Mouse (Mus musculus) midbrain, embryonic 15.5 days (tissue): ENCODE measurements at regions not wholly inside any gene's neighbourhood (a gene's known extent, or its start where the extent isn't known, plus 50 kb on each side); places are given as distances from the start of the nearest gene placed in this dataset.
A peak's percentile ranks its signal among the peaks of the same experiment; 100 is the strongest.

Source experiments
- ATAC-seq: fragments of 200-750 bp; cut with Nextera tagmentation; replicated peaks from 2 replicates; pipeline ENCODE4 v1.8.0; 2017; ENCODE audit warnings: moderate TSS enrichment
- H3K27ac ChIP-seq: fragments of 300-500 bp; sonication (generic); 2 replicates; pipeline ENCODE4 v1.5.1; 2015; ENCODE audit warnings: mild to moderate bottlenecking, inconsistent platforms
- H3K27me3 ChIP-seq: fragments of 300-500 bp; sonication (generic); replicated peaks from 2 replicates; pipeline ENCODE4 v1.6.1; 2015; ENCODE audit warnings: inconsistent platforms
- H3K36me3 ChIP-seq: fragments of 300-500 bp; sonication (generic); replicated peaks from 2 replicates; pipeline ENCODE4 v1.6.1; 2015; ENCODE audit warnings: inconsistent platforms
- H3K4me1 ChIP-seq: fragments of 300-500 bp; sonication (generic); 2 replicates; pipeline ENCODE4 v1.6.1; 2015; ENCODE audit warnings: inconsistent platforms
- H3K4me2 ChIP-seq: fragments of 300-500 bp; sonication (generic); 2 replicates; pipeline ENCODE4 v1.6.1; 2015; ENCODE audit warnings: inconsistent platforms, mild to moderate bottlenecking, moderate library complexity
- H3K4me3 ChIP-seq: fragments of 300-500 bp; sonication (generic); 2 replicates; pipeline ENCODE4 v1.5.1; 2015; ENCODE audit warnings: mild to moderate bottlenecking, inconsistent platforms
- H3K9ac ChIP-seq: fragments of 300-500 bp; sonication (generic); 2 replicates; pipeline ENCODE4 v1.6.1; 2015; ENCODE audit warnings: mild to moderate bottlenecking, inconsistent platforms
- H3K9me3 ChIP-seq: fragments of 300-500 bp; sonication (generic); 2 replicates; pipeline ENCODE4 v1.6.1; 2016; ENCODE audit warnings: inconsistent platforms
- WGBS: fragments of 180-500 bp; shearing (Covaris S2); methylation state at CpG from one replicate; pipeline ENCODE4 v1.1.7; 2015; ENCODE audit warnings: mixed read lengths; 5-methylcytosine and 5-hydroxymethylcytosine counted together

GRCm38 (mm10) chr2:115385207-115386168 is 196.0 kb upstream of the BC052040 start:
- Histone ChIP-seq H3K9me3 (no peaks in the 10 kb centered on the region), H3K27ac (no peak overlapping the region), H3K27me3 (no peaks in the 10 kb centered on the region), H3K9ac (no peak overlapping the region), H3K36me3 (no peaks in the 10 kb centered on the region), H3K4me3 (no peak overlapping the region), H3K4me1 (peaks cover 12% of the 10 kb centered on the region), H3K4me2 (no peak overlapping the region)
- ATAC-seq = peak; percentile 63; the same call in 1 of the 2 replicates
- 38% methylated on average over 16 of the region's 16 CpGs for WGBS

- Histone ChIP-seq H3K4me2 (no peak overlapping the region), H3K36me3 (no peaks in the 10 kb centered on the region), H3K4me3 (no peak overlapping the region), H3K9ac (no peak overlapping the region), H3K4me1 (no peaks in the 10 kb centered on the region), H3K27me3 (no peaks in the 10 kb centered on the region), H3K9me3 (no peaks in the 10 kb centered on the region), H3K27ac (no peak overlapping the region)
- ATAC-seq = no peak
- WGBS = 90% methylated on average over 7 of the region's 7 CpGs
Measured at GRCm38 (mm10) chr2:115391575-115391974, 189.9 kb upstream of the BC052040 start.

GRCm38 (mm10) chr2:115392082-115392762 is 189.3 kb upstream of the BC052040 start:
- no peak for ATAC-seq
- Histone ChIP-seq H3K4me1 (no peaks in the 10 kb centered on the region), H3K9me3 (no peaks in the 10 kb centered on the region), H3K27ac (no peak overlapping the region), H3K27me3 (no peaks in the 10 kb centered on the region), H3K9ac (no peak overlapping the region), H3K4me2 (no peak overlapping the region), H3K4me3 (no peak overlapping the region), H3K36me3 (no peaks in the 10 kb centered on the region)
- 87% methylated on average over 8 of the region's 8 CpGs for WGBS

- Histone ChIP-seq H3K9me3 (no peaks in the 10 kb centered on the region), H3K4me2 (no peak overlapping the region), H3K9ac (no peak overlapping the region), H3K4me1 (no peaks in the 10 kb centered on the region), H3K27ac (no peak overlapping the region), H3K4me3 (no peak overlapping the region), H3K36me3 (no peaks in the 10 kb centered on the region), H3K27me3 (no peaks in the 10 kb centered on the region)
- ATAC-seq = no peak
- WGBS = 81% methylated on average over 4 of the region's 4 CpGs
Measured at GRCm38 (mm10) chr2:115394091-115394490, 187.4 kb upstream of the BC052040 start.

- no peak overlapping the region for H3K9ac ChIP-seq
- no peak for ATAC-seq
- no peak overlapping the region for H3K4me2 ChIP-seq
- H3K27me3 ChIP-seq = no peaks in the 10 kb centered on the region
- H3K9me3 ChIP-seq = no peaks in the 10 kb centered on the region
- no peak overlapping the region for H3K27ac ChIP-seq
- no peaks in the 10 kb centered on the region for H3K4me1 ChIP-seq
- no peaks in the 10 kb centered on the region for H3K36me3 ChIP-seq
- WGBS = 92% methylated on average over 4 of the region's 4 CpGs
- no peak overlapping the region for H3K4me3 ChIP-seq
Measured at GRCm38 (mm10) chr2:115398550-115398949, 183.0 kb upstream of the BC052040 start.

- H3K4me1 ChIP-seq = no peaks in the 10 kb centered on the region
- WGBS = 84% methylated on average over 6 of the region's 6 CpGs
- no peak overlapping the region for H3K4me2 ChIP-seq
- H3K27me3 ChIP-seq = no peaks in the 10 kb centered on the region
- no peaks in the 10 kb centered on the region for H3K36me3 ChIP-seq
- H3K9me3 ChIP-seq = no peaks in the 10 kb centered on the region
- no peak overlapping the region for H3K9ac ChIP-seq
- ATAC-seq = no peak
- H3K4me3 ChIP-seq = no peak overlapping the region
- no peak overlapping the region for H3K27ac ChIP-seq
Measured at GRCm38 (mm10) chr2:115399107-115399740, 182.3 kb upstream of the BC052040 start.

- Histone ChIP-seq H3K4me2 (no peak overlapping the region), H3K36me3 (no peaks in the 10 kb centered on the region), H3K27ac (no peak overlapping the region), H3K9ac (no peak overlapping the region), H3K27me3 (no peaks in the 10 kb centered on the region), H3K4me1 (no peaks in the 10 kb centered on the region), H3K4me3 (no peak overlapping the region), H3K9me3 (no peaks in the 10 kb centered on the region)
- no peak for ATAC-seq
- 93% methylated on average over 10 of the region's 10 CpGs for WGBS
Measured at GRCm38 (mm10) chr2:115399987-115400550, 181.4 kb upstream of the BC052040 start.

- no peaks in the 10 kb centered on the region for H3K4me1 ChIP-seq
- WGBS = 80% methylated on average over 2 of the region's 2 CpGs
- H3K9me3 ChIP-seq = no peaks in the 10 kb centered on the region
- H3K36me3 ChIP-seq = no peaks in the 10 kb centered on the region
- no peak overlapping the region for H3K4me3 ChIP-seq
- no peaks in the 10 kb centered on the region for H3K27me3 ChIP-seq
- no peak overlapping the region for H3K9ac ChIP-seq
- no peak for ATAC-seq
- no peak overlapping the region for H3K4me2 ChIP-seq
- H3K27ac ChIP-seq = no peak overlapping the region
Measured at GRCm38 (mm10) chr2:115402246-115402645, 179.3 kb upstream of the BC052040 start.

- Histone ChIP-seq H3K27me3 (no peaks in the 10 kb centered on the region), H3K4me2 (no peak overlapping the region), H3K27ac (no peak overlapping the region), H3K4me1 (no peaks in the 10 kb centered on the region), H3K36me3 (no peaks in the 10 kb centered on the region), H3K4me3 (no peak overlapping the region), H3K9ac (no peak overlapping the region), H3K9me3 (no peaks in the 10 kb centered on the region)
- whole genome bisulfite sequencing = 59% methylated on average over 2 of the region's 2 CpGs
- no peak for ATAC-seq
Measured at GRCm38 (mm10) chr2:115432476-115432875, 149.0 kb upstream of the BC052040 start.

GRCm38 (mm10) chr2:115441100-115441499 is 140.4 kb upstream of the BC052040 start:
- H3K9ac ChIP-seq = no peak overlapping the region
- no peak overlapping the region for H3K4me3 ChIP-seq
- H3K27me3 ChIP-seq = no peaks in the 10 kb centered on the region
- WGBS = 9% methylated on average over 1 of the region's 1 CpGs
- no peak overlapping the region for H3K4me2 ChIP-seq
- no peaks in the 10 kb centered on the region for H3K36me3 ChIP-seq
- no peak overlapping the region for H3K27ac ChIP-seq
- no peaks in the 10 kb centered on the region for H3K9me3 ChIP-seq
- no peaks in the 10 kb centered on the region for H3K4me1 ChIP-seq
- ATAC-seq = no peak

- H3K4me1 ChIP-seq = no peaks in the 10 kb centered on the region
- no peak overlapping the region for H3K9ac ChIP-seq
- no peak overlapping the region for H3K4me2 ChIP-seq
- no peak for ATAC-seq
- H3K27ac ChIP-seq = no peak overlapping the region
- no peaks in the 10 kb centered on the region for H3K27me3 ChIP-seq
- H3K4me3 ChIP-seq = no peak overlapping the region
- WGBS = 93% methylated on average over 6 of the region's 6 CpGs
- H3K9me3 ChIP-seq = no peaks in the 10 kb centered on the region
- no peaks in the 10 kb centered on the region for H3K36me3 ChIP-seq
Measured at GRCm38 (mm10) chr2:115449783-115450483, 131.6 kb upstream of the BC052040 start.

- Histone ChIP-seq H3K27me3 (no peaks in the 10 kb centered on the region), H3K27ac (no peak overlapping the region), H3K4me3 (no peak overlapping the region), H3K9ac (no peak overlapping the region), H3K9me3 (no peaks in the 10 kb centered on the region), H3K4me2 (no peak overlapping the region), H3K4me1 (no peaks in the 10 kb centered on the region), H3K36me3 (no peaks in the 10 kb centered on the region)
- WGBS = 38% methylated on average over 6 of the region's 6 CpGs
- ATAC-seq = no peak
Measured at GRCm38 (mm10) chr2:115455593-115455992, 125.9 kb upstream of the BC052040 start.
